Mouse (Mus musculus) brain, embryonic 18.5 days (tissue): ENCODE data around the gene Zfp108.

ENCODE experiments used
- DNase-seq: peaks from one replicate; pipeline ENCODE4 v3.0.0-alpha.2; 2012; ENCODE audit warnings: low read depth, low spot score

Zfp108 gene

GRCm38 (mm10) chr7:24286090-24286489, 31.5 kb downstream of the Zfp108 start:
- DNase-seq = no peak

GRCm38 (mm10) chr7:24286916-24287315, 32.3 kb downstream of the Zfp108 start:
- DNase-seq = no peak

GRCm38 (mm10) chr7:24287670-24288069, 33.1 kb downstream of the Zfp108 start:
- no peak for DNase-seq

GRCm38 (mm10) chr7:24288512-24288911, 33.9 kb downstream of the Zfp108 start:
- DNase-seq = no peak

GRCm38 (mm10) chr7:24290106-24290693, 35.6 kb downstream of the Zfp108 start:
- DNase-seq = no peak

- no peak for DNase-seq
Measured at GRCm38 (mm10) chr7:24291387-24292090, 36.9 kb downstream of the Zfp108 start.

- no peak for DNase-seq
Measured at GRCm38 (mm10) chr7:24293061-24293851, 38.7 kb downstream of the Zfp108 start.

GRCm38 (mm10) chr7:24294763-24295162, 40.2 kb downstream of the Zfp108 start:
- DNase-seq = no peak

GRCm38 (mm10) chr7:24295376-24295775, 40.8 kb downstream of the Zfp108 start:
- DNase-seq = no peak

GRCm38 (mm10) chr7:24296386-24296785, 41.8 kb downstream of the Zfp108 start:
- no peak for DNase-seq

- no peak for DNase-seq
Measured at GRCm38 (mm10) chr7:24297361-24298095, 42.9 kb downstream of the Zfp108 start.

- DNase-seq = no peak
Measured at GRCm38 (mm10) chr7:24298635-24298972, 44.0 kb downstream of the Zfp108 start.

GRCm38 (mm10) chr7:24298973-24299708, 44.5 kb downstream of the Zfp108 start:
- peak; percentile 88 for DNase-seq

- DNase-seq = no peak
Measured at GRCm38 (mm10) chr7:24299823-24300481, 45.4 kb downstream of the Zfp108 start.

- DNase-seq = no peak
Measured at GRCm38 (mm10) chr7:24300771-24301282, 46.2 kb downstream of the Zfp108 start, which contains the start of gene Zfp61. Gene Zfp61 (minus strand): TSS chr7:24301232.
